Mouse (Mus musculus): ENCODE data around the gene Ralgapa2.

GRCm38 (mm10) chr2:146468898-146469297, 43.2 kb downstream of the Ralgapa2 start:
- TF ChIP-seq POLR2A (IDR thresholded peaks at IDR 0.05; ENCODE audit: insufficient read depth, low read length): no peak
- no peak for TF ChIP-seq CTCF (IDR thresholded peaks at IDR 0.05; ENCODE audit: low read depth, low read length)

Measured in ES-Bruce4 (cell line).